Mouse (Mus musculus): ENCODE measurements around the gene Tmem183a.

DNA sequence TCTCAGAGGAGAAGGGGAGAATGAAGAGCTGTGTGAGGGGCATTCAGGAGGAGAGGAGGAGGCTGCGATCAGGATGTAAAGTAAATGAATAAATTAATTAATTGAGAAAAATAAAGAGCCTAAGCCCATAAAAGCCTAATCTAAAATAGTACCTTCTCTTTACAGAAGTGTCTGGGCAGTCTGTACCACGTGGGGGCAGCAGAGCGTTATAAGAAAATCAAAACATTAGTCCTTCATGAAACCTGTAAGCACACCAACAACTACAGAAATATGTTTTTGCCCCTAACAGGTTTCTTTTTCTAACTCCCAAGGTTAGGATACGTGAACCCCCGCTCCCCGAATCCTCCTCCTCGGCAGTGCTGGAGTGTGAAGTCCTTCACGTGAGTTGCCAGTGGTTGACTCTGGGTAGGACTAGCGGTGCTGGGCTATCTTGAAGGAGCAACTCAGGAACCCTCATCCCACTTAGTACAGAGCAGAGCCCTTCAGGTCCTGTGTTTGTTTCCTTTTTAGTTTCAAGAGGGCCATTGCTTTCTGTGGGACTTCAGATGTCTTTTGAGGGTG, 7.1 kb upstream of the Tmem183a start:
- TF ChIP-seq CTCF (IDR thresholded peaks at IDR 0.05; ENCODE audit: low read depth, low read length) (peak; percentile 27), GATA1 (IDR thresholded peaks at IDR 0.05; ENCODE audit: borderline replicate concordance, low read length) (no peak), POLR2AphosphoS5 (IDR thresholded peaks at IDR 0.05; ENCODE audit: insufficient replicate concordance, low read depth, low read length) (no peak)
